25 mouse cellular contexts compared by ENCODE assay signal in genomic region chr2:180306009-180306408, GRCm38 (mm10). TPM values are rescaled to one million over a fixed set of nuclear protein-coding genes. Genes with fewer than 3 reads are reported as not detected.
"Had no signal": no experiment of that assay in that cellular context is flagged by ENCODE, and none has a peak within 500 bp of the region (broad histone marks: within the 10 kb centered on the region; RNA-seq: fewer than 3 reads in every experiment).

No protein-coding gene starts in this region.

- H3K27ac ChIP-seq: hindbrain, embryonic 10.5 days; hindbrain, embryonic 12.5 days; hindbrain, embryonic 14.5 days; intestine, embryonic 15.5 days; layer of hippocampus, adult 2 months; left cerebral cortex, adult 2 months; limb, embryonic 10.5 days; limb, embryonic 12.5 days had no signal

- H3K4me1 ChIP-seq: hindbrain, embryonic 10.5 days; hindbrain, embryonic 12.5 days; limb, embryonic 12.5 days had no signal

- H3K9ac ChIP-seq: heart, embryonic 12.5 days; hindbrain, embryonic 12.5 days; hindbrain, embryonic 14.5 days; intestine, embryonic 15.5 days; limb, embryonic 12.5 days had no signal

- H3K36me3 ChIP-seq: heart, embryonic 10.5 days; heart, embryonic 12.5 days; hindbrain, embryonic 10.5 days; hindbrain, embryonic 12.5 days; intestine, embryonic 15.5 days; limb, embryonic 10.5 days; limb, embryonic 12.5 days had no signal

- H3K9me3 ChIP-seq: heart, embryonic 10.5 days; hindbrain, embryonic 10.5 days; hindbrain, embryonic 12.5 days; intestine, embryonic 15.5 days; limb, embryonic 12.5 days had no signal

- H3K4me2 ChIP-seq: heart, embryonic 12.5 days; hindbrain, embryonic 12.5 days; hindbrain, embryonic 14.5 days; intestine, embryonic 15.5 days; limb, embryonic 12.5 days had no signal

- H3K4me3 ChIP-seq: heart, embryonic 10.5 days; heart, embryonic 12.5 days; hindbrain, embryonic 10.5 days; hindbrain, embryonic 12.5 days; intestine, embryonic 15.5 days; layer of hippocampus, adult 2 months; left cerebral cortex, adult 2 months; limb, embryonic 10.5 days; limb, embryonic 12.5 days had no signal

- DNase-seq: gastrocnemius, postnatal 14 days; gastrocnemius, postnatal 36 days; heart, postnatal 10 days; heart, postnatal 4 days; kidney, adult 18-20 months; kidney, adult 8-10 months; kidney, postnatal 10 days; kidney, postnatal 25 days; kidney, postnatal 4 days had no signal

- H3K27me3 ChIP-seq: heart, embryonic 12.5 days; hindbrain, embryonic 12.5 days; intestine, embryonic 15.5 days; limb, embryonic 12.5 days had no signal

- ATAC-seq: forebrain, embryonic 16.5 days; intestine, postnatal 0 days had no signal

RNA-seq across cellular contexts. Expression of gene Rbbp8nl, which starts 16.3 kb away (rescaled TPM):
- polyA plus RNA-seq: forebrain, embryonic 16.5 days; heart, embryonic 12.5 days; heart, embryonic 14.5 days; hindbrain, embryonic 14.5 days; hindbrain, embryonic 16.5 days; inflammation-experienced regulatory T-cells, adult 6 months had no signal

RNA-seq across cellular contexts. Expression of gene Gata5, which starts 28.5 kb away (rescaled TPM):
- polyA plus RNA-seq: forebrain, embryonic 16.5 days; frontal cortex, adult 2 months; hindbrain, embryonic 16.5 days; inflammation-experienced regulatory T-cells, adult 6 months had no signal
